Mouse (Mus musculus) CH12.LX (cell line): ENCODE measurements at regions not wholly inside any gene's neighbourhood (a gene's known extent, or its start where the extent isn't known, plus 50 kb on each side); places are given as distances from the start of the nearest gene placed in this dataset.

ENCODE experiments used
- DNase-seq: peaks from one replicate; pipeline ENCODE4 v3.0.0-alpha.2; 2013; ENCODE audit errors: extremely low read depth
- H3K27ac ChIP-seq: 2 replicates; pipeline ENCODE4 v1.5.1; 2012; ENCODE audit warnings: low read depth, mild to moderate bottlenecking, control low read depth, moderate library complexity; ENCODE audit not compliant: insufficient read depth
- H3K27me3 ChIP-seq: replicated peaks from 2 replicates; pipeline ENCODE3; 2012; ENCODE audit warnings: inconsistent platforms
- H3K36me3 ChIP-seq, 2 experiments: replicated peaks in 1 of 2; 2 replicates each; pipeline versions ENCODE3 to v1.6.1; 2012; ENCODE audit warnings: inconsistent platforms in 1 of 2, low read length in 1 of 2, mild to moderate bottlenecking in 1 of 2, mixed read lengths in 1 of 2, moderate library complexity in 1 of 2; ENCODE audit not compliant: control insufficient read depth in 1 of 2, insufficient read depth in 1 of 2
- H3K4me1 ChIP-seq, 2 experiments: 2 replicates each; pipeline ENCODE4 v1.6.1; 2012; ENCODE audit warnings: inconsistent platforms in 1 of 2, moderate library complexity in 1 of 2; ENCODE audit not compliant: insufficient read depth in 2 of 2, control insufficient read depth in 1 of 2
- H3K4me2 ChIP-seq: 2 replicates; pipeline ENCODE4 v1.6.1; 2012; ENCODE audit warnings: low read depth, mild to moderate bottlenecking, control low read depth; ENCODE audit not compliant: poor library complexity, insufficient read depth, severe bottlenecking
- H3K4me3 ChIP-seq, 3 experiments: fragments of 150-350 bp in 1 of 3; sonication (generic) in 1 of 3; replicated peaks in 1 of 3; 2 replicates each; pipeline versions ENCODE3 to v1.5.1; 2011 to 2012; ENCODE audit warnings: low read depth in 2 of 3, low read length in 2 of 3, mild to moderate bottlenecking in 2 of 3, moderate library complexity in 2 of 3, control low read depth in 1 of 3, improper control_type of control experiment in 1 of 3, inconsistent platforms in 1 of 3, mixed read lengths in 1 of 3; ENCODE audit not compliant: poor library complexity in 1 of 3
- H3K79me2 ChIP-seq: replicated peaks from 2 replicates; pipeline ENCODE4 v1.6.1; 2012; ENCODE audit warnings: mild to moderate bottlenecking, moderate library complexity; ENCODE audit not compliant: control insufficient read depth, poor library complexity, insufficient read depth, severe bottlenecking; ENCODE audit errors: extremely low read depth
- H3K9ac ChIP-seq: 2 replicates; pipeline ENCODE4 v1.6.1; 2012; ENCODE audit warnings: low read depth, mild to moderate bottlenecking, control low read depth, moderate library complexity; ENCODE audit not compliant: insufficient read depth
- H3K9me3 ChIP-seq: replicated peaks from 2 replicates; pipeline ENCODE3; 2012; ENCODE audit warnings: low read length, inconsistent platforms, mixed read lengths
- BHLHE40 ChIP-seq: IDR thresholded peaks from 2 replicates; pipeline ENCODE4 v1.6.1; 2011; ENCODE audit warnings: mild to moderate bottlenecking, low read depth, low read length, improper control_type of control experiment
- CHD2 ChIP-seq: IDR thresholded peaks from 2 replicates; pipeline ENCODE4 v1.6.1; 2011; ENCODE audit warnings: low read length, improper control_type of control experiment
- E2F4 ChIP-seq: IDR thresholded peaks from 2 replicates; pipeline ENCODE4 v1.6.1; 2011; ENCODE audit warnings: low read depth, low read length, improper control_type of control experiment; ENCODE audit not compliant: insufficient replicate concordance
- ELF1 ChIP-seq: IDR thresholded peaks from 2 replicates; pipeline ENCODE4 v1.6.1; 2014; ENCODE audit warnings: low read depth, mild to moderate bottlenecking, inconsistent platforms, low read length, improper control_type of control experiment
- EP300 ChIP-seq: IDR thresholded peaks from 2 replicates; pipeline ENCODE4 v1.6.1; 2011; ENCODE audit warnings: low read length, improper control_type of control experiment
- GABPA ChIP-seq: IDR thresholded peaks from 2 replicates; pipeline ENCODE4 v1.6.1; 2012; ENCODE audit warnings: low read depth, low read length, improper control_type of control experiment, inconsistent platforms; ENCODE audit not compliant: insufficient replicate concordance
- IRF4 ChIP-seq: IDR thresholded peaks from 2 replicates; pipeline ENCODE4 v1.6.1; 2014; ENCODE audit warnings: low read depth, mild to moderate bottlenecking, inconsistent platforms, low read length, improper control_type of control experiment
- JUN ChIP-seq: IDR thresholded peaks from 2 replicates; pipeline ENCODE4 v1.6.1; 2011; ENCODE audit warnings: low read depth, mild to moderate bottlenecking, low read length, improper control_type of control experiment, moderate library complexity; ENCODE audit not compliant: insufficient read depth
- JUND ChIP-seq: conservative IDR thresholded peaks from 2 replicates; pipeline ENCODE4 v1.6.1; 2011; ENCODE audit warnings: low read depth, low read length, improper control_type of control experiment
- MAFK ChIP-seq: IDR thresholded peaks from 2 replicates; pipeline ENCODE4 v1.6.1; 2011; ENCODE audit warnings: low read length, improper control_type of control experiment; ENCODE audit not compliant: insufficient replicate concordance
- MAX ChIP-seq: IDR thresholded peaks from 2 replicates; pipeline ENCODE4 v1.6.1; 2011; ENCODE audit warnings: low read length, improper control_type of control experiment
- MAZ ChIP-seq: IDR thresholded peaks from 2 replicates; pipeline ENCODE4 v1.6.1; 2012; ENCODE audit warnings: low read depth, mild to moderate bottlenecking, inconsistent platforms, low read length, improper control_type of control experiment, moderate library complexity
- NELFE ChIP-seq: IDR thresholded peaks from 2 replicates; pipeline ENCODE4 v1.6.1; 2011; ENCODE audit warnings: low read depth, low read length, improper control_type of control experiment
- NRF1 ChIP-seq: IDR thresholded peaks from 2 replicates; pipeline ENCODE4 v1.6.1; 2014; ENCODE audit warnings: low read depth, mild to moderate bottlenecking, inconsistent platforms, low read length, improper control_type of control experiment, moderate library complexity
- PAX5 ChIP-seq: IDR thresholded peaks from 2 replicates; pipeline ENCODE4 v1.6.1; 2012; ENCODE audit warnings: low read length, inconsistent platforms, mixed read lengths
- POLR2A ChIP-seq: IDR thresholded peaks from 2 replicates; pipeline ENCODE4 v1.6.1; 2011; ENCODE audit warnings: low read depth, mild to moderate bottlenecking, improper control_type of control experiment, low read length
- RAD21 ChIP-seq: IDR thresholded peaks from 2 replicates; pipeline ENCODE4 v1.6.1; 2011; ENCODE audit warnings: low read depth, mild to moderate bottlenecking, low read length, improper control_type of control experiment, moderate library complexity
- RCOR1 ChIP-seq: conservative IDR thresholded peaks from 2 replicates; pipeline ENCODE4 v1.6.1; 2012; ENCODE audit warnings: low read depth, mild to moderate bottlenecking, inconsistent platforms, low read length, improper control_type of control experiment
- SIN3A ChIP-seq: IDR thresholded peaks from 2 replicates; pipeline ENCODE4 v1.6.1; 2012; ENCODE audit warnings: low read length, improper control_type of control experiment, inconsistent platforms
- SMC3 ChIP-seq: IDR thresholded peaks from 2 replicates; pipeline ENCODE4 v1.6.1; 2011; ENCODE audit warnings: low read depth, low read length, improper control_type of control experiment
- TBP ChIP-seq: conservative IDR thresholded peaks from 2 replicates; pipeline ENCODE4 v1.6.1; 2011; ENCODE audit warnings: low read depth, low read length, improper control_type of control experiment
- TCF12 ChIP-seq: IDR thresholded peaks from 2 replicates; pipeline ENCODE4 v1.6.1; 2014; ENCODE audit warnings: low read depth, mild to moderate bottlenecking, inconsistent platforms, low read length, improper control_type of control experiment
- UBTF ChIP-seq: IDR thresholded peaks from 2 replicates; pipeline ENCODE4 v1.6.1; 2012; ENCODE audit warnings: low read depth, mild to moderate bottlenecking, inconsistent platforms, low read length, improper control_type of control experiment, moderate library complexity
- USF1 ChIP-seq: IDR thresholded peaks from 2 replicates; pipeline ENCODE4 v1.6.1; 2014; ENCODE audit warnings: low read depth, mild to moderate bottlenecking, inconsistent platforms, low read length, improper control_type of control experiment
- ZKSCAN1 ChIP-seq: IDR thresholded peaks from 2 replicates; pipeline ENCODE4 v1.6.1; 2012; ENCODE audit warnings: low read depth, inconsistent platforms, low read length, improper control_type of control experiment, borderline replicate concordance
- ZMIZ1 ChIP-seq: IDR thresholded peaks from 2 replicates; pipeline ENCODE4 v1.6.1; 2012; ENCODE audit warnings: low read depth, mild to moderate bottlenecking, inconsistent platforms, low read length, improper control_type of control experiment
- dilution Hi-C: fragments of 300-500 bp; cut with MboI; formaldehyde crosslinking; loops from 2 replicates; pipeline ENCODE4 v1.14.3; 2020; ENCODE audit warnings: low sequenced_read_pairs; ENCODE audit not compliant: extremely low pct_unique_long_range_greater_than_20kb, extremely low pct_ligation_motif_present
- in situ Hi-C: fragments of 300-500 bp; cut with MboI; formaldehyde crosslinking; loops from 3 replicates; pipeline ENCODE4 v1.14.3; 2019; ENCODE audit warnings: low sequenced_read_pairs, low pct_ligation_motif_present, low pct_unique_long_range_greater_than_20kb, mixed read lengths

- H3K4me1 ChIP-seq, result no peaks in the 10 kb centered on the region
- in situ Hi-C loops, result no loop called here
- no peak for DNase-seq
- H3K9ac ChIP-seq, result no peak overlapping the region
- dilution Hi-C loops, result no loop called here
- H3K9me3 ChIP-seq, result no peaks in the 10 kb centered on the region
- no peaks in the 10 kb centered on the region for H3K27me3 ChIP-seq
- H3K4me2 ChIP-seq, result no peak overlapping the region
- TF ChIP-seq ELF1 (no peak), JUN (no peak), PAX5 (no peak), TCF12 (no peak), RCOR1 (no peak), BHLHE40 (no peak), CHD2 (no peak), IRF4 (no peak), GABPA (no peak), MAZ (no peak), NRF1 (no peak), SMC3 (no peak), UBTF (no peak), E2F4 (no peak), MAX (no peak), NELFE (no peak)
- no peak overlapping the region for H3K4me3 ChIP-seq
- H3K36me3 ChIP-seq, result no peaks in the 10 kb centered on the region
- no peaks in the 10 kb centered on the region for H3K79me2 ChIP-seq
- H3K27ac ChIP-seq, result no peak overlapping the region
Observed at GRCm38 (mm10) chr13:18651658-18652057, 65.4 kb upstream of the Vps41 start.

GRCm38 (mm10) chr13:18614763-18615616, 102.1 kb upstream of the Vps41 start:
- Histone ChIP-seq H3K79me2 (no peaks in the 10 kb centered on the region), H3K9me3 (no peaks in the 10 kb centered on the region), H3K27ac (no peak overlapping the region), H3K4me2 (no peak overlapping the region), H3K27me3 (no peaks in the 10 kb centered on the region), H3K9ac (no peak overlapping the region), H3K36me3 (no peaks in the 10 kb centered on the region), H3K4me3 (no peak overlapping the region), H3K4me1 (peaks cover 0 to 10% of the 10 kb centered on the region in 2 experiments; a peak in 2 of 4 replicates)
- no peak for TF ChIP-seq EP300
- no peak for TF ChIP-seq IRF4
- TF ChIP-seq POLR2A, result no peak
- no peak for TF ChIP-seq E2F4
- no peak for TF ChIP-seq USF1
- no peak for TF ChIP-seq CHD2
- no peak for TF ChIP-seq MAFK
- no peak for TF ChIP-seq SIN3A
- TF ChIP-seq NRF1, result no peak
- TF ChIP-seq UBTF, result no peak
- TF ChIP-seq ZKSCAN1, result no peak
- TF ChIP-seq ZMIZ1, result no peak
- TF ChIP-seq SMC3, result no peak
- TF ChIP-seq JUN, result no peak
- TF ChIP-seq TBP, result no peak
- no peak for TF ChIP-seq JUND
- TF ChIP-seq ELF1, result no peak
- TF ChIP-seq RCOR1, result no peak
- no peak for TF ChIP-seq RAD21
- TF ChIP-seq MAZ, result no peak
- dilution Hi-C loops (no loop called here), in situ Hi-C loops (no loop called here)
- no peak for DNase-seq
